Mouse (Mus musculus) heart, postnatal 25 days (tissue): Measurements from ENCODE around the gene Cyp27a1. TPM values are rescaled to one million over a fixed set of nuclear protein-coding genes. Genes with fewer than 3 reads are reported as not detected.

Experiments used
- DNase-seq: peaks from one replicate; pipeline ENCODE4 v3.0.0; 2022; ENCODE audit warnings: low spot score
- intact Hi-C: fragments of 180-260 bp; cut with DNase I; formaldehyde crosslinking; loops from one replicate; pipeline ENCODE4 v1.15.1; 2025
- total RNA-seq, 2 experiments: library from RNA; stranded (reverse); gene quantifications; 2 replicates each; pipeline ENCODE4 v1.2.3; 2021

Cyp27a1 gene
- total RNA-seq, 2 experiments from 2014 or later = 11.1 to 11.9 TPM

GRCm38 (mm10) chr1:74759773-74760172, 46.4 kb downstream of the Cyp27a1 start:
- intact Hi-C loops = loop anchor here (2.0 to 10.0 kb wide), 4 partner anchors 95 to 299 kb away; partner anchors contain the start of genes Rnf25, Stk36 and Ttll4
- peak; percentile 23 for DNase-seq

GRCm38 (mm10) chr1:74763081-74763480, 49.7 kb downstream of the Cyp27a1 start:
- DNase-seq = no peak
- intact Hi-C loops = loop anchor here (5.0 to 10.0 kb wide), 2 partner anchors 118 to 161 kb away; partner anchors contain the start of genes Rnf25 and Stk36

- DNase-seq = no peak
- intact Hi-C loops = no loop called here
These were observed 57.5 kb downstream of the Cyp27a1 start for GRCm38 (mm10) chr1:74770727-74771466.

- intact Hi-C loops = no loop called here
- DNase-seq = no peak
These were observed 58.1 kb downstream of the Cyp27a1 start for GRCm38 (mm10) chr1:74771467-74771844.

- DNase-seq = no peak
- intact Hi-C loops = no loop called here
These were observed 58.3 kb downstream of the Cyp27a1 start, which contains the start of gene Wnt6 for GRCm38 (mm10) chr1:74771845-74771930. Gene Wnt6, plus strand, starts transcription at chr1:74771892.

- DNase-seq = no peak
- intact Hi-C loops = no loop called here
These were observed 58.7 kb downstream of the Cyp27a1 start for GRCm38 (mm10) chr1:74771931-74772620.

- peak; percentile 76 for DNase-seq
- intact Hi-C loops = no loop called here
These were observed 59.8 kb downstream of the Cyp27a1 start for GRCm38 (mm10) chr1:74773136-74773535.

- DNase-seq = no peak
- intact Hi-C loops = no loop called here
These were observed 60.7 kb downstream of the Cyp27a1 start for GRCm38 (mm10) chr1:74774062-74774461.

- intact Hi-C loops = no loop called here
- DNase-seq = no peak
These were observed 62.4 kb downstream of the Cyp27a1 start for GRCm38 (mm10) chr1:74775816-74776215.

GRCm38 (mm10) chr1:74778934-74779486, 65.6 kb downstream of the Cyp27a1 start:
- DNase-seq = no peak
- intact Hi-C loops = no loop called here

- DNase-seq = no peak
- intact Hi-C loops = no loop called here
These were observed 68.7 kb downstream of the Cyp27a1 start for GRCm38 (mm10) chr1:74782045-74782444.

- no peak for DNase-seq
- intact Hi-C loops = no loop called here
These were observed 70.2 kb downstream of the Cyp27a1 start for GRCm38 (mm10) chr1:74783554-74783953.

GRCm38 (mm10) chr1:74784041-74784759, 70.8 kb downstream of the Cyp27a1 start:
- no peak for DNase-seq

More at GRCm38 (mm10) chr1:74784041-74784759, 70.8 kb downstream of the Cyp27a1 start:
- intact Hi-C loops = no loop called here

Other genes with a start within 250 kb of the Cyp27a1 start
- 10 to 100 TPM; 12.5 to 14.7 TPM for gene Cnot9, start 207.5 kb upstream of the Cyp27a1 start, total RNA-seq
- not detected for gene Plcd4, start 170.7 kb upstream of the Cyp27a1 start, total RNA-seq
- 1 to 10 TPM; 7.5 to 9.0 TPM for gene Usp37, start 169.3 kb upstream of the Cyp27a1 start, total RNA-seq
- gene Zfp142, start 125.3 kb upstream of the Cyp27a1 start, total RNA-seq = 10 to 100 TPM; 12.1 to 12.4 TPM
- 10 to 100 TPM; 34.5 to 36.6 TPM for gene Bcs1l, start 125.3 kb upstream of the Cyp27a1 start, total RNA-seq
- gene Rnf25, start 112.2 kb upstream of the Cyp27a1 start, total RNA-seq = 10 to 100 TPM; 16.7 to 20.4 TPM
- gene Stk36, start 112.1 kb upstream of the Cyp27a1 start, total RNA-seq = 1 to 10 TPM in 1 of 2 experiments, under 1 TPM in 1; 0.73 to 1.1 TPM
- 10 to 100 TPM; 11.6 to 12.1 TPM for gene Ttll4, start 51.8 kb upstream of the Cyp27a1 start, total RNA-seq
- 1 to 10 TPM in 1 of 2 experiments, under 1 TPM in 1; 0.96 to 2.7 TPM for gene Prkag3, start 35.6 kb downstream of the Cyp27a1 start, total RNA-seq
- gene Wnt6, start 58.3 kb downstream of the Cyp27a1 start, total RNA-seq = under 1 TPM in 1 of 2 experiments, not detected in 1; 0.20 TPM
- gene Wnt10a, start 77.9 kb downstream of the Cyp27a1 start, total RNA-seq = not detected
- gene Cdk5r2, start 141.4 kb downstream of the Cyp27a1 start, total RNA-seq = not detected
- gene Fev, start 171.8 kb downstream of the Cyp27a1 start, total RNA-seq = not detected
- gene Cryba2, start 179.6 kb downstream of the Cyp27a1 start, total RNA-seq = not detected
- gene Cfap65, start 222.0 kb downstream of the Cyp27a1 start, total RNA-seq = not detected
- gene Ihh, start 238.1 kb downstream of the Cyp27a1 start, total RNA-seq = under 1 TPM in 1 of 2 experiments, not detected in 1; 0.11 TPM